Mouse (Mus musculus) liver, adult (tissue): ENCODE measurements around the gene Nav1.
A peak's percentile ranks its signal among the peaks of the same experiment; 100 is the strongest.

Source experiments
- GATA4 ChIP-seq: IDR thresholded peaks from 2 replicates; pipeline ENCODE4 v1.6.1; 2014; ENCODE audit warnings: mild to moderate bottlenecking, low read length; ENCODE audit not compliant: insufficient replicate concordance

Nav1 gene

GRCm38 (mm10) chr1:135607019-135607418 is at the start of gene Nav1:
Gene Nav1 (minus strand): TSS chr1:135607295.
- no peak for TF ChIP-seq GATA4

GRCm38 (mm10) chr1:135653909-135654308 is 46.8 kb upstream of the Nav1 start:
- TF ChIP-seq GATA4: no peak

GRCm38 (mm10) chr1:135645459-135646195 is 38.5 kb upstream of the Nav1 start:
- no peak for TF ChIP-seq GATA4

- TF ChIP-seq GATA4: no peak
These were observed 37.0 kb upstream of the Nav1 start for GRCm38 (mm10) chr1:135644110-135644509.

- TF ChIP-seq GATA4: no peak
These were observed 36.6 kb upstream of the Nav1 start for GRCm38 (mm10) chr1:135643691-135644090.

- no peak for TF ChIP-seq GATA4
These were observed 32.8 kb upstream of the Nav1 start for GRCm38 (mm10) chr1:135639853-135640252.

- TF ChIP-seq GATA4: no peak
These were observed 32.0 kb upstream of the Nav1 start for GRCm38 (mm10) chr1:135639093-135639492.

- TF ChIP-seq GATA4: no peak
These were observed 30.5 kb upstream of the Nav1 start for GRCm38 (mm10) chr1:135637574-135638008.

GRCm38 (mm10) chr1:135636111-135636511 is 29.0 kb upstream of the Nav1 start:
- no peak for TF ChIP-seq GATA4

GRCm38 (mm10) chr1:135635323-135636064 is 28.4 kb upstream of the Nav1 start:
- TF ChIP-seq GATA4: no peak

- TF ChIP-seq GATA4: no peak
These were observed 27.7 kb upstream of the Nav1 start for GRCm38 (mm10) chr1:135634791-135635190.

GRCm38 (mm10) chr1:135633884-135634283 is 26.8 kb upstream of the Nav1 start:
- TF ChIP-seq GATA4: no peak

GRCm38 (mm10) chr1:135633478-135633877 is 26.4 kb upstream of the Nav1 start:
- TF ChIP-seq GATA4: no peak

GRCm38 (mm10) chr1:135632199-135632598 is 25.1 kb upstream of the Nav1 start:
- no peak for TF ChIP-seq GATA4

GRCm38 (mm10) chr1:135631515-135631914 is 24.4 kb upstream of the Nav1 start:
- peak; percentile 81; the same call in 1 of the 2 replicates for TF ChIP-seq GATA4

- no peak for TF ChIP-seq GATA4
These were observed 22.8 kb upstream of the Nav1 start for GRCm38 (mm10) chr1:135629846-135630245.
